Mouse (Mus musculus) liver (tissue): ENCODE data around the gene Gpr68.

Experiments used
- DNase-seq: peaks from one replicate; pipeline ENCODE4 v3.0.0-alpha.2; 2020; ENCODE audit warnings: mixed read lengths

Gene Gpr68

DNA sequence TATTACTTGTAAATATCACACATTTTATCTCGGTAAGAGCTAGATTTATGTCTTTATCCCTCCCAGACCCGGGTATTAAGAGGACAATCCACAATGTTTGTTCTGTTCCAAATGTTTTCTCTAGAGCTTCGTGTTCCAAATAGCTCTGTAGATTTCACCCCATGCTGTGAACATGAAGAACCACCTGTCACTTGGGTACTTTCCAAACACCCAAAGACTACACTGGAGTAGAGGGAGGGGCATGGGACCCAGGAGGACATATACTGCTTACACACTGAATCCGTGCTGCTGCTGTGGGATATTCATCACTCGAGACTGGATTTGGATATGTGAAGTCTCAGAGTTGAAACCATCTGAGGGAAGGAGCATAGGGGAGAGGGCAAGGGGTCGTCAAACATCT lies 1.8 kb upstream of the Gpr68 start:
- DNase-seq, result no peak

GRCm38 (mm10) chr12:100908298-100909034 lies 468 bp upstream of the Gpr68 start:
- DNase-seq, result no peak

- DNase-seq, result no peak
Measured at GRCm38 (mm10) chr12:100906861-100907260, 1.1 kb downstream of the Gpr68 start.

GRCm38 (mm10) chr12:100903761-100904160 lies 4.2 kb downstream of the Gpr68 start:
- no peak for DNase-seq

DNA sequence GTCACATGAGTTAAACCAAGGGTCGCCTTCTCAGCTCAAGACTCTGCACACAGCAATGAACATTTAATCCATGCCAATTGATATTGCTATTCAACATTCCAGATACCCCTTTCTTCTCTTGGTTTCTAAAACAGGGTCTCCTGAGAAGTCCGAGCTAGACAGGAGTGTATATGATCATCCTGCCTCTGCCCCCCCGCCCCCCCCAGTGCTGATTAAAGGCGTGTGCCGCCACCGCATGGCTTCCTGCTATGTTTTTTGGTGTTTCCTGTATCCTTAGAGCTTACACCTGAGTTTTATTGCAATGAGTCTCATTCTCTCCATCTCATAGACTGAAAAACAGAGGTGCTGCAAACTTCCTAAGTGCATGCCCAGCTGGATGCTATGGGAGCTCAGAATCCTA lies 6.6 kb downstream of the Gpr68 start:
- no peak for DNase-seq

DNA sequence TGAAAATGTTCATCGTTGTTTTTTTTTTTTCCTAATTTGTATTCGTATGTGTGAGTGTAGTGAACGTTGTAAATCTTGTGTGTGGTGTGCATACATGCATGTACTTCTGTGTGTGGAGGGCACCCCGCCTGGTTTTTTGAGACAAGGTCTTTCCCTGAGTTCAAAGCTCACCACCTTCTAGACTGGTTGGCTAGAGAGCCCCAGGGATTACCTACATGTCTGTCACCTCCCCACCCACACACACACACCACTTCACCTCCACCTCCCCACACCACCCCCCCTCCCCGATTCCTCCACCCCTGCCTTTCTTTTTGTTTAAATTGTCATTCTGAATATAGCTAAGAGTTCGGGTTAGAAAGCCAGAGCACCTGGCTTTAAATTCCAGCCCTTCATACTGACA lies 7.1 kb downstream of the Gpr68 start:
- no peak for DNase-seq

GRCm38 (mm10) chr12:100899111-100899640 lies 8.8 kb downstream of the Gpr68 start:
- DNase-seq, result no peak

GRCm38 (mm10) chr12:100897736-100898650 lies 10.0 kb downstream of the Gpr68 start:
- no peak for DNase-seq

- DNase-seq, result no peak
Measured at GRCm38 (mm10) chr12:100896661-100897060, 11.3 kb downstream of the Gpr68 start.

DNA sequence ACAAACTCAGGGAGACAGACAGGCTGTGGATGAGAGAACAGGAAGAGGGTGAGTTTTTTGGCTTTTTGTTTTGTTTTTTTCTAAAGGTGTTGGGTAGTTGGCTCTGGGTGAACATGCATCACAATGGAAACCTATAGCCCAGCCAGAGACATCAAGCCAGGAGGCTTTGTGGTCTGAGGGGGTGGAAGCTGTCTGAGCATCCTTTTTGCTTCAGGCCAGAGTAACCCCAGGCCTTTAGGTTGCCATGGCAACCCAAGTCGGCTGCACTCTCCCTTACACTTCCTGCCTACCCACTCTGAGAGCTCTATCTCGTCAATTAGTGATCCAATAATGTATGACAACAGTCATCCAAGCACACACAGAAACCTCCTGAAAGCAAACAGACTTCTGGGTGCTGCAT lies 12.5 kb downstream of the Gpr68 start:
- DNase-seq, result no peak

DNA sequence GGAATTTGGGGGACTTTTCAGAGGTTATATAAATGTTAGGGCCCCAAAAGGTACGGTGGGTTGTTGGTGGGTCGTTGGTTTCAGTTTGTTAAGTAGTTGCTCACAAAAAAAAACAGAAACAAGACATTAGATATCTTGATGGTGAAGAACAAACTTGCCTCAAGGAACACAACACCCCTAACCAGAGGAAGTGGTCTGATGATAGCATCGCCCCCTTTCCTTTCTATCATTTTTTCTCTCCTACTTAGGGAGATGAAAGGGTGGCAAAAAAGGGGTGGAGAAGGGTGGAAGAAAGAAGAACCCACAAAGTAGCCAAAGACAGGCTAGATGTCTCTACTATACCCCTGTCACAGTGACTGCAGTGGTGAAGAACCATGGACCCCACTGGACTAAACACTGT lies 17.4 kb downstream of the Gpr68 start:
- no peak for DNase-seq

- DNase-seq, result no peak
Measured at GRCm38 (mm10) chr12:100887801-100888258, 20.2 kb downstream of the Gpr68 start.

DNA sequence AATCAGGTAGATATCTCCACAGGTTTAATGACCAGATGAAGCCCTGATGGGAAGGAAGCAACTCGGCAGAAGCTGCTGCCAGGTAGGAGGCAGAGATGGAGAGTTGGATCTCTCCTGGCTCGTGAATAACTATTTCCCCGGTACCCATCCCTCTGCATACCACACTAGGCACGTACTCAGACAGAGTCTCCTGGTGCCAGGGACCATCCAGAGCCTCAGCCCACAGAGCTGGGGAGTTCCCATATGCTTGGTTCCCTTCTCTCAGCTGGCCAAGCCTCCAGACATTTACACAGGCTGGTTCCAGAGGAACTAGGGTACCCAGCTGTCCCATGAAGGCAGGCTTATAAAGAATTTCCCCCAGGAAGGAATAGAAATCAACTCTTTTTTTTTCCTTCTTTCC lies 21.1 kb downstream of the Gpr68 start:
- no peak for DNase-seq

DNA sequence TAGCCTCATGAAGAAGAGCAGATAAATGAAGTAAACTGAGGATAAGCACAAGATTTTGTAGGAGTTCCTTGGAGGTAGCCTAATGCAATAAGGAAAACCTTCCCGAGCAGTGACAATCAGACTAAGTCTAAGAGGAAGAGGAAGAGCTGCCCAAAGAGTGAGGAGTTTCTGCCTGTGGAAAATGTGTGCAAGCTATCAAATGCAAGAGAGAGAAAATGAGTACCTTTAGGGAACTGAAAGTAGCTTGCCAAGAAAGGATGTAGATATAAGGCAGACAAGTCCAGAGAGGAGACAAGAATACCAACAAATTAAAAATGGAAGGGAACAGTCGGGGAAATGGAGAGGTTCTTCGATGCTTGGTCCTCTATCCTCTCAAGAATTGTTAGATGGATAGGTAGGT lies 22.4 kb downstream of the Gpr68 start:
- DNase-seq, result no peak

GRCm38 (mm10) chr12:100883168-100883567 lies 24.8 kb downstream of the Gpr68 start:
- no peak for DNase-seq

DNA sequence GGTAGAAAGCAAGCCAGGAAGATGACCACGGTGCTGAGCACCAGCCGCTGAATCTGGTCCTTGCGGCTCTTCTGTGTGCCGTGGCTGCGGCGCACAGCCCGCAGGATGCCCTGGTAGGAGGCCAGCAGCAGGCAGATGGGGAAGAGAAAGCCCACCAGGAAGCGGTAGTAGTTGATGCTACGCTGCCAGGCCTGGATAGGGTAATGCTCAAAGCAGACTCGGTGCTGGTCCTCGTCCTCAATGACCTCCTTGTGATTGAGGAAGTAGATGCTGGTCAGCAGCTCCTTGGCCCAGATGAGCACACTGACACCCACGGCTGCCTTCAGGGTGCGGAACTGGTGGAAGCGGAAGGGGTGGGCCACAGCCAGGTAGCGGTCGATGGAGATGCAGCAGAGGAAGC lies 29.4 kb downstream of the Gpr68 start:
- DNase-seq, result no peak

DNA sequence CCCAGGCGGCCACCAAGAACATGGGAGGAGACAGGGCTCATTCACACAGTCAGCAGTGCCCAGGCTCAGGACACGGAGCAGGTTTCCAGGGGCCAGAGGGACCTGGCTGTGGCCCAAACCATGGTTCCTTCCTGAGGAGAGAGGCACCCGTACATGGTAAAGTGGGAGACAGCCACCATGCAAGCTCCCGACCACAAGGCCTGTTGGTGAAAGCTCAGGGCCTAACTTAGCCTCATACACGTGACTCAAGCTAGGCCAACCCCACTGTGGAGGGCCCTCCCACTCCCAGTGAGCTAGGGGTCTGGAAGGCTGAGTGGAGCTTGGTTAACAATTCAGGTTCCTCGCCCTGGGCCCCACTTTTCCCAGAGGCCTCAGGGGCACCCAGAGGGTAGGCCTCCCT lies 30.1 kb downstream of the Gpr68 start:
- DNase-seq, result no peak

GRCm38 (mm10) chr12:100875960-100876359 lies 32.0 kb downstream of the Gpr68 start:
- no peak for DNase-seq

- DNase-seq, result no peak
Measured at GRCm38 (mm10) chr12:100875553-100875952, 32.4 kb downstream of the Gpr68 start.

GRCm38 (mm10) chr12:100873612-100874011 lies 34.4 kb downstream of the Gpr68 start:
- no peak for DNase-seq

DNA sequence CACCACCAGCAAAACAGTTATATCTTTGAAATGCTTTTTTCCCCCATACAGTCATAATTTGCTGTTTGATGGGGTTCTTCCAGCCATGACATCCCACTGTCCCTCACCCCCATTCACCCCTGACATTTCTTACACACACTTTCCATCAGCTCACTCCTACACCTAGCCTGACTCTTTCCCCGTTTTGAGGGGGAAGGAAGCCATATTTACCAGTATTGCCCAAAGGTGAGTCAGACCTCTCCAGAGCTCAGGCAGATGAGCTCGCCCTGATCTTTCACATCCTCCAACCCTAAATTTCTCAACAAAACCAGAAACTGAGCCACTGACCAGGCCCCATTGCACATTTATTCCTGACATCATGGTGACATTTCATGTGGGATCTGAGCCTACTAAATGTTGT lies 36.2 kb downstream of the Gpr68 start:
- DNase-seq, result no peak

- no peak for DNase-seq
Measured at GRCm38 (mm10) chr12:100871234-100871633, 36.8 kb downstream of the Gpr68 start.

GRCm38 (mm10) chr12:100868049-100868622 lies 39.9 kb downstream of the Gpr68 start:
- no peak for DNase-seq
